Mouse (Mus musculus) MEL (cell line): Measurements from ENCODE around the gene Best3. TPM values are rescaled to one million over a fixed set of nuclear protein-coding genes. Genes with fewer than 3 reads are reported as not detected.

Experiments
- DNase-seq: peaks from one replicate; pipeline ENCODE4 v3.0.0; 2011; ENCODE audit warnings: low read depth, low spot score
- H3K27ac ChIP-seq: 2 replicates; pipeline ENCODE4 v1.5.1; 2012; ENCODE audit warnings: low read depth, mild to moderate bottlenecking, control low read depth, low read length, moderate library complexity; ENCODE audit not compliant: control insufficient read depth
- H3K27me3 ChIP-seq, 2 experiments: fragments of 150-350 bp in 1 of 2; sonication (generic) in 1 of 2; 2 replicates each; pipeline ENCODE4 v1.6.1; 2012; ENCODE audit warnings: low read length in 2 of 2, mild to moderate bottlenecking in 2 of 2, improper control_type of control experiment in 1 of 2, moderate library complexity in 1 of 2; ENCODE audit not compliant: insufficient read depth in 2 of 2, control insufficient read depth in 1 of 2
- H3K36me3 ChIP-seq, 2 experiments: 2 replicates each; pipeline ENCODE4 v1.6.1; 2012 to 2014; ENCODE audit warnings: low read length in 2 of 2, improper control_type of control experiment in 1 of 2, inconsistent platforms in 1 of 2, mild to moderate bottlenecking in 1 of 2; ENCODE audit not compliant: insufficient read depth in 2 of 2, control insufficient read depth in 1 of 2
- H3K4me1 ChIP-seq, 2 experiments: fragments of 150-350 bp in 1 of 2; sonication (generic) in 1 of 2; 2 replicates each; pipeline ENCODE4 v1.6.1; 2012; ENCODE audit warnings: low read length in 2 of 2, improper control_type of control experiment in 1 of 2, mild to moderate bottlenecking in 1 of 2; ENCODE audit not compliant: insufficient read depth in 2 of 2, control insufficient read depth in 1 of 2
- H3K4me3 ChIP-seq, 2 experiments: fragments of 150-350 bp in 1 of 2; sonication (generic) in 1 of 2; 2 replicates each; pipeline ENCODE4 v1.5.1; 2012; ENCODE audit warnings: low read depth in 2 of 2, low read length in 2 of 2, mild to moderate bottlenecking in 2 of 2, moderate library complexity in 2 of 2, control low read depth in 1 of 2, improper control_type of control experiment in 1 of 2; ENCODE audit not compliant: control insufficient read depth in 1 of 2, insufficient read depth in 1 of 2
- H3K79me2 ChIP-seq: 2 replicates; pipeline ENCODE4 v1.6.1; 2012; ENCODE audit warnings: mild to moderate bottlenecking, low read length, moderate library complexity; ENCODE audit not compliant: control insufficient read depth, poor library complexity, insufficient read depth
- H3K9ac ChIP-seq: 2 replicates; pipeline ENCODE4 v1.6.1; 2012; ENCODE audit warnings: low read depth, mild to moderate bottlenecking, control low read depth, low read length, moderate library complexity; ENCODE audit not compliant: control insufficient read depth, poor library complexity, severe bottlenecking
- H3K9me3 ChIP-seq: fragments of 150-350 bp; sonication (generic); replicated peaks from 2 replicates; pipeline ENCODE4 v1.6.1; 2012; ENCODE audit warnings: mild to moderate bottlenecking, low read length, improper control_type of control experiment, moderate library complexity; ENCODE audit not compliant: insufficient read depth
- CTCF ChIP-seq, 3 experiments: IDR thresholded peaks in 2 of 3; conservative IDR thresholded peaks in 1 of 3; 2 replicates each; pipeline ENCODE4 v1.5.1; 2011 to 2012; ENCODE audit warnings: low read length in 3 of 3, low read depth in 2 of 3, mild to moderate bottlenecking in 2 of 3, improper control_type of control experiment in 1 of 3, inconsistent platforms in 1 of 3, mixed read lengths in 1 of 3, moderate library complexity in 1 of 3; ENCODE audit not compliant: control insufficient read depth in 1 of 3, insufficient read depth in 1 of 3, poor library complexity in 1 of 3, severe bottlenecking in 1 of 3
- E2F4 ChIP-seq: IDR thresholded peaks from 2 replicates; pipeline ENCODE4 v1.6.1; 2011; ENCODE audit warnings: low read depth, low read length, improper control_type of control experiment, borderline replicate concordance
- ETS1 ChIP-seq: IDR thresholded peaks from 2 replicates; pipeline ENCODE4 v1.6.1; 2012; ENCODE audit warnings: low read depth, mild to moderate bottlenecking, inconsistent platforms, low read length, improper control_type of control experiment, moderate library complexity
- GABPA ChIP-seq: IDR thresholded peaks from 2 replicates; pipeline ENCODE4 v1.6.1; 2012; ENCODE audit warnings: low read depth, mild to moderate bottlenecking, inconsistent platforms, low read length, improper control_type of control experiment, moderate library complexity
- GATA1 ChIP-seq: IDR thresholded peaks from 2 replicates; pipeline ENCODE4 v1.6.1; 2011; ENCODE audit warnings: low read depth, low read length, improper control_type of control experiment
- HCFC1 ChIP-seq: IDR thresholded peaks from 2 replicates; pipeline ENCODE4 v1.6.1; 2012; ENCODE audit warnings: low read depth, mild to moderate bottlenecking, inconsistent platforms, low read length, improper control_type of control experiment, moderate library complexity
- MEF2A ChIP-seq: IDR thresholded peaks from 2 replicates; pipeline ENCODE4 v1.6.1; 2014; ENCODE audit warnings: low read depth, mild to moderate bottlenecking, inconsistent platforms, low read length, improper control_type of control experiment; ENCODE audit not compliant: poor library complexity, insufficient replicate concordance, severe bottlenecking; ENCODE audit errors: extremely low read depth
- MYC ChIP-seq: IDR thresholded peaks from 2 replicates; pipeline ENCODE4 v1.6.1; 2011; ENCODE audit warnings: low read depth, mild to moderate bottlenecking, low read length, improper control_type of control experiment, moderate library complexity
- NRF1 ChIP-seq: IDR thresholded peaks from 2 replicates; pipeline ENCODE4 v1.6.1; 2014; ENCODE audit warnings: low read depth, mild to moderate bottlenecking, inconsistent platforms, low read length, improper control_type of control experiment, moderate library complexity; ENCODE audit not compliant: poor library complexity, insufficient read depth, severe bottlenecking
- POLR2A ChIP-seq, 2 experiments: IDR thresholded peaks; 2 replicates each; pipeline ENCODE4 v1.6.1; 2011 to 2012; ENCODE audit warnings: low read length in 2 of 2, mild to moderate bottlenecking in 2 of 2, control low read depth in 1 of 2, improper control_type of control experiment in 1 of 2, low read depth in 1 of 2, moderate library complexity in 1 of 2; ENCODE audit not compliant: control insufficient read depth in 1 of 2, insufficient read depth in 1 of 2, poor library complexity in 1 of 2
- POLR2AphosphoS5 ChIP-seq: IDR thresholded peaks from 2 replicates; pipeline ENCODE4 v1.6.1; 2012; ENCODE audit warnings: low read depth, borderline replicate concordance, mild to moderate bottlenecking, inconsistent platforms, low read length, moderate library complexity, mixed read lengths
- RAD21 ChIP-seq: IDR thresholded peaks from 2 replicates; pipeline ENCODE4 v1.6.1; 2011; ENCODE audit warnings: mild to moderate bottlenecking, low read depth, low read length, improper control_type of control experiment
- SMC3 ChIP-seq: IDR thresholded peaks from 2 replicates; pipeline ENCODE4 v1.6.1; 2011; ENCODE audit warnings: low read depth, low read length, improper control_type of control experiment
- TAL1 ChIP-seq: IDR thresholded peaks from 2 replicates; pipeline ENCODE4 v1.6.1; 2012; ENCODE audit warnings: mild to moderate bottlenecking, inconsistent platforms, low read length, moderate library complexity, mixed read lengths
- TCF12 ChIP-seq: IDR thresholded peaks from 2 replicates; pipeline ENCODE4 v1.6.1; 2014; ENCODE audit warnings: low read depth, mild to moderate bottlenecking, inconsistent platforms, low read length, improper control_type of control experiment, moderate library complexity
- USF1 ChIP-seq: IDR thresholded peaks from 2 replicates; pipeline ENCODE4 v1.6.1; 2014; ENCODE audit warnings: low read depth, mild to moderate bottlenecking, inconsistent platforms, low read length, improper control_type of control experiment, moderate library complexity
- ZC3H11A ChIP-seq: IDR thresholded peaks from 2 replicates; pipeline ENCODE4 v1.6.1; 2012; ENCODE audit warnings: low read depth, mild to moderate bottlenecking, inconsistent platforms, low read length, improper control_type of control experiment
- ZMIZ1 ChIP-seq: IDR thresholded peaks from 2 replicates; pipeline ENCODE4 v1.6.1; 2012; ENCODE audit warnings: low read depth, mild to moderate bottlenecking, inconsistent platforms, low read length, improper control_type of control experiment, moderate library complexity
- polyA plus RNA-seq, 2 experiments: library from polyadenylated mRNA; stranded (reverse) in 1 of 2; unstranded in 1 of 2; fragments of >175 nt in 1 of 2; fragments of >200 nt in 1 of 2; gene quantifications; 2 replicates each; pipeline versions ENCODE4 v1.2.1 to v1.2.4; 2012; ENCODE audit warnings: low replicate concordance in 2 of 2, low read depth in 1 of 2; ENCODE audit not compliant: insufficient read length in 2 of 2, insufficient read depth in 1 of 2, missing spikeins in 1 of 2
- total RNA-seq: library from RNA; depleted of rRNA; stranded (reverse); fragments of 300-350 nt; gene quantifications from 2 replicates; pipeline ENCODE4 v1.2.3, GENCODE M21; 2012

The Best3 gene
- total and polyA plus RNA-seq, 3 experiments, result not detected

GRCm38 (mm10) chr10:116944144-116944543 lies 42.0 kb upstream of the Best3 start:
- H3K27me3 ChIP-seq, result no peaks in the 10 kb centered on the region
- H3K9ac ChIP-seq, result no peak overlapping the region
- H3K4me1 ChIP-seq, result no peaks in the 10 kb centered on the region
- H3K4me3 ChIP-seq, result no peak overlapping the region
- peaks cover 2 to 3% of the 10 kb centered on the region in 2 experiments; a peak in 2 of 4 replicates for H3K36me3 ChIP-seq
- peak; percentile 13 for TF ChIP-seq RAD21
- TF ChIP-seq MEF2A, result no peak
- peak; percentile 49 for TF ChIP-seq SMC3
- TF ChIP-seq HCFC1, result 0 out of 2 replicates have a peak, but pooled peaks have one; percentile 20
- TF ChIP-seq MYC, result peak; percentile 66; the same call in 1 of the 2 replicates
- TF ChIP-seq E2F4, result no peak
- peak; percentile 16 to 45 (median 26); a peak in 4 of 6 replicates for TF ChIP-seq CTCF (IDR thresholded peaks at IDR 0.05 in 2 of 3, conservative IDR thresholded peaks at IDR 0.05 in 1 of 3; ENCODE audit: control insufficient read depth in 1 of 3, insufficient read depth in 1 of 3, low read depth in 2 of 3, low read length in 3 of 3, poor library complexity in 1 of 3, severe bottlenecking in 1 of 3)
- TF ChIP-seq USF1, result 0 out of 2 replicates have a peak, but pooled peaks have one; percentile 43
- TF ChIP-seq TCF12, result no peak
- H3K27ac ChIP-seq, result no peak overlapping the region
- DNase-seq, result peak; percentile 39
- H3K9me3 ChIP-seq, result no peaks in the 10 kb centered on the region
- H3K79me2 ChIP-seq, result peaks cover 12% of the 10 kb centered on the region; the same call in 1 of the 2 replicates

DNA sequence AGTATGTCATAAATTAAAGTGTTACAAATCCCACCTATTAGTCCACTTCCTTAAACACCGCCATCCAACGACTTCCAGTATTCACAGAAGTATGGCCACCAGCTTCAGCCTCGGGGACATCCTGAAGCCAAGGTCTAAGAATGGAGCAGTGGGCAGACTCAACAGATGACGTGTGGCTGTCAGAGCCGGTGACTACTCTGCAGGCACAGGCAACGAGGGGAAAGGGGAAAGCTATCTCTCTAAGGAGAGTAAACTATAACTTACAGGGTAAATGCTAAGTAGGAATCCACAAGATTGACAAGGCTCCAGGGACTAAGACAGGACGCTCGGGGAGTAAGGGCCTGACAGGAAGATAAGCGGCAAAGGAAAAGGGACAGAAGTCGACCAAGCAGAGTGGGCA lies 41.2 kb upstream of the Best3 start:
- Histone ChIP-seq H3K4me3 (no peak overlapping the region), H3K9ac (no peak overlapping the region), H3K27me3 (no peaks in the 10 kb centered on the region), H3K27ac (no peak overlapping the region), H3K36me3 (peaks cover 0 to 4% of the 10 kb centered on the region in 2 experiments; a peak in 1 of 4 replicates), H3K9me3 (no peaks in the 10 kb centered on the region), H3K4me1 (no peaks in the 10 kb centered on the region), H3K79me2 (peaks cover 16% of the 10 kb centered on the region)
- no peak for DNase-seq
- no peak for TF ChIP-seq MEF2A
- TF ChIP-seq GATA1, result no peak
- TF ChIP-seq NRF1, result no peak
- no peak for TF ChIP-seq POLR2A (IDR thresholded peaks at IDR 0.05; ENCODE audit: control insufficient read depth in 1 of 2, insufficient read depth in 1 of 2, low read depth in 1 of 2, low read length in 2 of 2, poor library complexity in 1 of 2)
- TF ChIP-seq MYC, result no peak
- no peak for TF ChIP-seq ETS1
- no peak for TF ChIP-seq ZC3H11A
- no peak for TF ChIP-seq TAL1
- no peak for TF ChIP-seq ZMIZ1
- no peak for TF ChIP-seq POLR2AphosphoS5
- TF ChIP-seq GABPA, result no peak
